Mouse (Mus musculus) adrenal gland (tissue): ENCODE data around the gene Pgf.

ENCODE experiments used
- intact Hi-C: fragments of 180-260 bp; cut with DNase I; formaldehyde crosslinking; loops from one replicate; pipeline ENCODE4 v1.15.1; 2025
- long read RNA-seq, 2 experiments: library from polyadenylated mRNA; unstranded; transcript quantifications; one replicate each; pipeline ENCODE4 v2.0.0; 2020; ENCODE audit warnings: borderline replicate concordance in 1 of 2; ENCODE audit not compliant: insufficient replicate concordance in 1 of 2

The Pgf gene
- long read RNA-seq, experiment 1, partial matches to known transcripts, result 0 of 2 reads
- long read RNA-seq, experiment 1, other reads (novel, unspliced or antisense), result 0 of 2 reads
- long read RNA-seq, experiment 2, partial matches to known transcripts, result 0 of 1 reads
- long read RNA-seq, experiment 2, other reads (novel, unspliced or antisense), result 0 of 1 reads

GRCm38 (mm10) chr12:85177740-85178239 lies at the start of gene Pgf:
Gene Pgf (minus strand): TSS chr12:85177790.
- intact Hi-C loops, result no loop called here

- intact Hi-C loops, result no loop called here
Observed at GRCm38 (mm10) chr12:85227227-85227626, 49.6 kb upstream of the Pgf start.

- intact Hi-C loops, result no loop called here
Observed at GRCm38 (mm10) chr12:85219905-85220290, 42.3 kb upstream of the Pgf start.

GRCm38 (mm10) chr12:85219236-85219904 lies 41.8 kb upstream of the Pgf start, which contains the start of gene Eif2b2:
Gene Eif2b2 (plus strand): TSS chr12:85219481.
- intact Hi-C loops, result no loop called here

- intact Hi-C loops, result no loop called here
Observed at GRCm38 (mm10) chr12:85217733-85218310, 40.2 kb upstream of the Pgf start.

- intact Hi-C loops, result no loop called here
Observed at GRCm38 (mm10) chr12:85215031-85215430, 37.4 kb upstream of the Pgf start.

- intact Hi-C loops, result no loop called here
Observed at GRCm38 (mm10) chr12:85208687-85209199, 31.2 kb upstream of the Pgf start.

- intact Hi-C loops, result no loop called here
Observed at GRCm38 (mm10) chr12:85205425-85205824, 27.8 kb upstream of the Pgf start.

- intact Hi-C loops, result no loop called here
Observed at GRCm38 (mm10) chr12:85204105-85204504, 26.5 kb upstream of the Pgf start.

GRCm38 (mm10) chr12:85203699-85204098 lies 26.1 kb upstream of the Pgf start:
- intact Hi-C loops, result no loop called here

GRCm38 (mm10) chr12:85202191-85202590 lies 24.6 kb upstream of the Pgf start:
- intact Hi-C loops, result no loop called here

GRCm38 (mm10) chr12:85201830-85202147 lies 24.2 kb upstream of the Pgf start:
- intact Hi-C loops, result no loop called here

- intact Hi-C loops, result no loop called here
Observed at GRCm38 (mm10) chr12:85200929-85201829, 23.6 kb upstream of the Pgf start.

- intact Hi-C loops, result no loop called here
Observed at GRCm38 (mm10) chr12:85199954-85200353, 22.4 kb upstream of the Pgf start.

- intact Hi-C loops, result no loop called here
Observed at GRCm38 (mm10) chr12:85197936-85198335, 20.3 kb upstream of the Pgf start.

GRCm38 (mm10) chr12:85197371-85197770 lies 19.8 kb upstream of the Pgf start:
- intact Hi-C loops, result no loop called here

- intact Hi-C loops, result no loop called here
Observed at GRCm38 (mm10) chr12:85196191-85196590, 18.6 kb upstream of the Pgf start.

GRCm38 (mm10) chr12:85195086-85195485 lies 17.5 kb upstream of the Pgf start:
- intact Hi-C loops, result no loop called here

- intact Hi-C loops, result no loop called here
Observed at GRCm38 (mm10) chr12:85194623-85195018, 17.0 kb upstream of the Pgf start.

GRCm38 (mm10) chr12:85193923-85194622 lies 16.5 kb upstream of the Pgf start:
- intact Hi-C loops, result no loop called here

GRCm38 (mm10) chr12:85193146-85193545 lies 15.6 kb upstream of the Pgf start:
- intact Hi-C loops, result no loop called here
